Mouse (Mus musculus): ENCODE measurements around the gene Frmd3. TPM values are rescaled to one million over a fixed set of nuclear protein-coding genes. Genes with fewer than 3 reads are reported as not detected.

The Frmd3 gene
- polyA plus RNA-seq (2015; fragmentation: Nextera tagmentation; extraction: Ambion mirVana): 1.4 and 1.6 TPM in 2 replicates

DNA sequence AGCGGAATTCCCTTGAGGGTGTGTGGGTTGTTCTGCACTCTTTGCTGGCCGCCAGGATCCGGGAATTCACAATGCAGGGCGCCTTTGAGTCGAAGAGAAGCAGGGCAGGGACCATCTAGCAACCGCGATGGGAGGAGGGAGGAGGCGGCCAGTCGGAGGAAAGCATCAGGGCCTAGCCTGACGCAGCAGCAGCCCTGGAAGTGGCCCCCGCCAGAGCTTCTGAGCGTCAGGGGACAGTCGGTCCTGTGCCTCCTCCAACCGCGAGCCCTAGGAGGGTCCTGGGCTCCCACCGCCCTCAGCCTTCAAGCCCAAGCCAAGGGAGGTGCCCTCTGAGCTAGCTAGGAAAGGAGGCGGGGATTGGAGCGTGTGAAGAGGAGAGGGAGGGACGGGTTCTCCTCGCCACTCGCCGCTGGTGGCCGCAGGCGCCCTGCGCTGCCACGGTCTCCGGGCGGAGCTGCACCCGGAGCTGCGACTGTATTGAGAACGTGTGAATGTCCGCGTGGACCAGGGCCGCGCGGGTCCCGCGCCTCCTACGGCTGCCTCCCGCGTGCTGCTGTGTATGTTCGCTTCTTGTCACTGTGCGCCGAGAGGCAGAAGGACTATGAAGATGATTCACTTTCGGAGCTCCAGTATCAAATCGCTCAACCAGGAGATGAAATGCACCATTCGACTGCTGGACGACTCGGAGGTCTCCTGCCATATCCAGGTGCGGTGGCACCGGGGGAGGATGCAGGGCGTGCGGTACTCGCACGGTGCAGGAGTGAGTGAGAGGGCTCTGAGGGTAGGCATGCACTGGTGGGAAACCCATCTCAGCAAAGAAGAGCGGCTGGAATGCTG is at the start of gene Frmd3:
Gene Frmd3, plus strand, starts transcription at position 232 of the 837 bp plus-strand sequence.
- peaks cover 7% of the 10 kb centered on the region for H3K4me1 ChIP-seq
- under 1% methylated on average over 56 of the region's 56 CpGs for WGBS

DNA sequence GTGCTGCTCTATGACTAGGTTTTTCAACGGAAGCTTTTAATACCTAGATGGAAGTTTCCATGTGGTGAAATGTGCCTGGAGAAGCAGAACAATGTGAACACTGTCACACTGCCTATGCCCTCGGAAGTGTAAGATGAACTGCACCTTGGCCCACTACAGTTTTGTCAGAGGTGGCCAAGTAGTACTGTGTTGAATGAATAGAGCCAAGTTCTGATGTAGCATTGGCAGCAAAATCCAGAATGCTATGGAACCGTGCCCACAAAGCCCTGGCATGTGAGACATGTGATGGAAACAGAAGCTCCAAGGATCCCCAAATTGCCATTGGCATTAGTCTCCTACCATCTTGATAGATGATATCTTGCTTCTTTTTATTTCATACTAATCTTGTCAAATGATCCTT is 32.8 kb upstream of the Frmd3 start:
- no peak overlapping the region for H3K9ac ChIP-seq
- H3K4me3 ChIP-seq (replicated peaks): no peak overlapping the region
- H3K36me3 ChIP-seq: no peaks in the 10 kb centered on the region
- H3K9me3 ChIP-seq (replicated peaks): no peaks in the 10 kb centered on the region
- H3K27me3 ChIP-seq: no peaks in the 10 kb centered on the region
- no peaks in the 10 kb centered on the region for H3K4me1 ChIP-seq
- no peak overlapping the region for H3K27ac ChIP-seq
- no peak overlapping the region for H3K4me2 ChIP-seq
- no peak for ATAC-seq (replicated peaks; ENCODE audit: low FRiP score)
- 90% methylated on average over 3 of the region's 3 CpGs for WGBS

More for the DNA sequence above, at the start of gene Frmd3:
- Histone ChIP-seq H3K4me2 (peak within 1 kb of the TSS; percentile 93), H3K27me3 (peaks cover 17% of the 10 kb centered on the region), H3K36me3 (no peaks in the 10 kb centered on the region), H3K9ac (peak within 1 kb of the TSS; percentile 29), H3K9me3 (replicated peaks) (no peaks in the 10 kb centered on the region), H3K27ac (peak within 1 kb of the TSS; percentile 24; the same call in 1 of the 2 replicates), H3K4me3 (replicated peaks) (peak within 1 kb of the TSS; percentile 57)
- peak; percentile 96 for ATAC-seq (replicated peaks; ENCODE audit: low FRiP score)

DNA sequence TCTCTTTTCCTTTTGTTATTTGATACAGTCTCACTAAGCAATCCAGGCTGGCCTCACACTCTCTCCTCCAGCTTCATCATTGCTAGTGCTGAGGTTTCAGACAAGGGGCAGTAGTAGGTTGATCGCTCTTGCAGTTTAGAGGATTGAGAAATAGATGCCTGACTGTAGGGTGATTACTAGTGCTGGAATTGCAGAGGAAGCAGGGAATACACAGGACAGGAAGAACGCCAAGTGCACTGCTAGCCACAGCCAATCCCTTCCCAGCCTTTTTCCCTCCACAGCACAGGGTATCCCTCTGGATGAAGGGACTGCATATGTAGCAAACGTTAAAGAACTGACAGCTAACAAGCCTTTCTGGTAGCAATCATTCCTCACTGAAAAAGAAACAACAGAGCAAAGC is 965 bp upstream of the Frmd3 start:
- Histone ChIP-seq H3K4me2 (0 out of 2 replicates have a peak overlapping the region, but pooled peaks have one; percentile 93), H3K9ac (no peak overlapping the region), H3K4me1 (peaks cover 7% of the 10 kb centered on the region), H3K4me3 (replicated peaks) (no peak overlapping the region), H3K27me3 (peaks cover 17% of the 10 kb centered on the region), H3K9me3 (replicated peaks) (no peaks in the 10 kb centered on the region), H3K27ac (no peak overlapping the region), H3K36me3 (no peaks in the 10 kb centered on the region)
- ATAC-seq (replicated peaks; ENCODE audit: low FRiP score): no peak
- 44% methylated on average over 3 of the region's 3 CpGs for WGBS

DNA sequence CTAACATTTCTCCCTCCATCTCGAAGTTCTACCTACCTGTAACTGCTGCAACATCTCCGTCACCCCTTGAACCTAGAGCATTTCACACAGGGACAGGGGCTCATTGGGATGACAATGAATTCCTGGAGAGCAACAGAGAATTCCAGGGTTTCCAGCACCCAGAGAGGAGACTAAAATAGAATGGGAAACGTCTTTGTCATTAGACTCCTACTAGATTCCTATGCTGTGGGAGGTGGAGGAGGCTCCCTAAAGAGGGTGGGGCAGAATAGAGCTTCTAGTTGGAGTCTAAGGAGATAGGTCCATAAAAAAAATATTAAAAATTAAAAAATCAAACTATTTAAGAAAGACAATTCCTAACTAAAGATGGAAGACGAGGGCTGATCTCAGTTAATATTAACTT is 542 bp upstream of the Frmd3 start:
- Histone ChIP-seq H3K4me2 (peak overlapping the region; percentile 93), H3K4me3 (replicated peaks) (peak overlapping the region; percentile 57), H3K9ac (no peak overlapping the region), H3K36me3 (no peaks in the 10 kb centered on the region), H3K27me3 (peaks cover 17% of the 10 kb centered on the region), H3K9me3 (replicated peaks) (no peaks in the 10 kb centered on the region), H3K27ac (no peak overlapping the region), H3K4me1 (peaks cover 7% of the 10 kb centered on the region)
- WGBS: 40% methylated on average over 4 of the region's 4 CpGs
- ATAC-seq (replicated peaks; ENCODE audit: low FRiP score): no peak

DNA sequence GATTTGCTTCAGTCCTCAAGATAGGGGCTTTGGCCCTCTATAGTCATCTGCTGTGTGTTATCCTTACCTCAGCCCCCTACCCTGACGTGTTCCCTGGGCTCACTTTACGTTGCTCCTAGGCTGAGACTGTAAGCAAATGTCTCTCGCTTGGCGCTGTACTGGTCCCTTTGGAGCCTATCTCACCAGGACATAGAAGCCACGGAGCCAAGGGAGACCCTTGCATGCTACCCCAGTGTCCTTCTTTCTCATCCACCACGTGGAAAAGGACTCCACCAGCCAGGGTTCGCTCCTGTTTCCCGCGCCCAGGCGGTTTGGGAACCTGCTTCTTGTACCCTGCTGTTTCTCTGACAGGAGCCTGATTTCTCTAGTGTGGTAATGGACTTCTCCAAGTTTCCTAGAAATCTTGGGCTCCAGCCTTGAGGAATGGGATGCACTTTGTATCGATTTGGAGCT is 832 bp downstream of the Frmd3 start:
- 5% methylated on average over 11 of the region's 11 CpGs for whole genome bisulfite sequencing

DNA sequence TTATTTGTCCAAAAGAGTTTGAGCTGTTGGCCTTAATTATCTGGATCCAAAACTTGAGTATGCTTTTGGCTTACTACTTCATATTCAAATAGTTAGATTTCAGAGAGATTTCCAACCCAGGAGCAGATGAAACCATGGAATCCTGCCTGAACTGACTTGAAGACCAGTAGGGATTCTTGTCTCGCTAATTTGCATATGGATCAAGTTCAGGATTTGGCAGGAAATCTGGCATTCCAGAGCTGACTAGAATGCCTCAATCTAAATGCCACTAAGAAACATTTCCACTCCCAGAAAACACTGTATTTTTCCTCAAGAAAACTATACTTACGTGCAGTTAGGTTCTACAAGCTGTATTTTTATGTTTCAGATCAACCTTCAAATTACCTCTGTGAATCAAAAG is 6.8 kb downstream of the Frmd3 start:
- Histone ChIP-seq H3K27ac (no peak overlapping the region), H3K4me1 (no peaks in the 10 kb centered on the region), H3K36me3 (no peaks in the 10 kb centered on the region), H3K4me3 (replicated peaks) (no peak overlapping the region), H3K27me3 (no peaks in the 10 kb centered on the region), H3K9me3 (replicated peaks) (no peaks in the 10 kb centered on the region), H3K4me2 (no peak overlapping the region), H3K9ac (no peak overlapping the region)
- ATAC-seq (replicated peaks; ENCODE audit: low FRiP score): no peak
- WGBS: 71% methylated on average over 2 of the region's 2 CpGs

More for the DNA sequence above, 832 bp downstream of the Frmd3 start:
- ATAC-seq (replicated peaks; ENCODE audit: low FRiP score): peak; percentile 53
- Histone ChIP-seq H3K4me3 (replicated peaks) (peak overlapping the region; percentile 57), H3K9me3 (replicated peaks) (no peaks in the 10 kb centered on the region), H3K27ac (no peak overlapping the region), H3K4me2 (peak overlapping the region; percentile 93), H3K36me3 (no peaks in the 10 kb centered on the region), H3K9ac (peak overlapping the region; percentile 29), H3K27me3 (peaks cover 17% of the 10 kb centered on the region), H3K4me1 (peaks cover 7% of the 10 kb centered on the region)

DNA sequence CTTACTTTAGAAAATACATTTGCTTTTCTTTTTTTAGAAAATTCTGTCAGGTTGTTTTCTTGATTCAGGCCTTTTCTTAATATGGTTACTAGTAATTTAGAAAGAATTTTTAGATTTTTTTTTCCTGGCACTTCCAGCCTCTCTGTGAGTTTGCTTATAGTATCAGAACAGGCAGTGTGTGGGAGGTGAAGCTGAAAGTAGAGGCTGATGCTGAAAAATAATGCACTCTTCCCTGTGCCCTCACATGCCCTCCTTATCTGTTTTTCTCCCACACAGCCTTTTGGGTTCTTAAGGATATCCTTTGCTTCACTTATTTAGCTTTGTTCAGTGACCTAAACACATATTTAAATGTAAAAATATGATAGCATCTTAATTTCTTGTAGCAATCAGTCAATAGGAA is 30.0 kb downstream of the Frmd3 start:
- H3K4me3 ChIP-seq (replicated peaks): no peak overlapping the region
- no peak overlapping the region for H3K27ac ChIP-seq
- no peak overlapping the region for H3K4me2 ChIP-seq
- no peaks in the 10 kb centered on the region for H3K27me3 ChIP-seq
- no peaks in the 10 kb centered on the region for H3K4me1 ChIP-seq
- ATAC-seq (replicated peaks; ENCODE audit: low FRiP score): no peak
- H3K9me3 ChIP-seq (replicated peaks): no peaks in the 10 kb centered on the region
- H3K9ac ChIP-seq: no peak overlapping the region
- H3K36me3 ChIP-seq: no peaks in the 10 kb centered on the region

DNA sequence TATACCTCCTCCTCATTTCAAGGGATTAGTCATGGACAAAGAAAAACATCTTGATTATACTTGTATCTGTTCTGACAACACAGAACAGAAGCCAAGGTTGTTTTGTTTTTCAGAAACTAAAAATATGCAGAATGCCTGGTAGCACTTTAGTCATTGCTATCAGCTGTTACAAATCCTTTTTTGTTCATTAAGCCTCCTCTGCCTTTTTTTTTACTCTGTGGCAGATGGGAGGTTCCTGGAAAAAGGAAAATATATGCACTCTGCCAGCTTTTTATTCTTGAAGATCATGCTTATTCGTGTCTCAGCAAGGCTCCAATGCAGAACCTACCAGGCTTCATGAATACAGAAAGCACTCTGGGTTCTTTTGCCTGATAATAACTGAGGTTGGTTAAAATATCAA is 38.5 kb downstream of the Frmd3 start:
- Histone ChIP-seq H3K9ac (no peak overlapping the region), H3K27me3 (no peaks in the 10 kb centered on the region), H3K4me3 (replicated peaks) (no peak overlapping the region), H3K4me2 (no peak overlapping the region), H3K27ac (no peak overlapping the region), H3K9me3 (replicated peaks) (no peaks in the 10 kb centered on the region), H3K36me3 (no peaks in the 10 kb centered on the region), H3K4me1 (no peaks in the 10 kb centered on the region)
- WGBS: 74% methylated on average over 1 of the region's 1 CpGs
- no peak for ATAC-seq (replicated peaks; ENCODE audit: low FRiP score)

DNA sequence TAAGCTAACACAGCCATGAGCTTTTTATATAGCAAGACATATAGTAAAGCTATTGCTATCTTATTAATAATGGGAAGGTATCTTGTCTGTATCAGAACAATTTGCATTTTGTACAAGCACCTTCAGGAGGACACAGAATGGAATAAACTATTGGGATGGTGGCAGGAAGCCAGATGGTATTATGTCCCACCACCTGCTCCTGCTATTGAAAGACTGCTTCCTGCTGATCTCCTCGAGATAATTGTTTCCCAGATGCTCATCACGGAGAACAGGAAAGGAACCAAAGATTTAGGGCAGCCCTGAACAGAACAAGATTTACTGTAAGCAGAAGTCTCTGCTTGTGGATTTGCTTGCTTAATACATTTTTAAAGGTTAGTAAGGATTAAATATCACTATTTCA is 63.5 kb downstream of the Frmd3 start:
- Histone ChIP-seq H3K9ac (no peak overlapping the region), H3K9me3 (replicated peaks) (no peaks in the 10 kb centered on the region), H3K4me1 (no peaks in the 10 kb centered on the region), H3K27ac (no peak overlapping the region), H3K4me3 (replicated peaks) (no peak overlapping the region), H3K36me3 (no peaks in the 10 kb centered on the region), H3K4me2 (no peak overlapping the region), H3K27me3 (no peaks in the 10 kb centered on the region)
- ATAC-seq (replicated peaks; ENCODE audit: low FRiP score): no peak
- WGBS: 40% methylated on average over 2 of the region's 2 CpGs

DNA sequence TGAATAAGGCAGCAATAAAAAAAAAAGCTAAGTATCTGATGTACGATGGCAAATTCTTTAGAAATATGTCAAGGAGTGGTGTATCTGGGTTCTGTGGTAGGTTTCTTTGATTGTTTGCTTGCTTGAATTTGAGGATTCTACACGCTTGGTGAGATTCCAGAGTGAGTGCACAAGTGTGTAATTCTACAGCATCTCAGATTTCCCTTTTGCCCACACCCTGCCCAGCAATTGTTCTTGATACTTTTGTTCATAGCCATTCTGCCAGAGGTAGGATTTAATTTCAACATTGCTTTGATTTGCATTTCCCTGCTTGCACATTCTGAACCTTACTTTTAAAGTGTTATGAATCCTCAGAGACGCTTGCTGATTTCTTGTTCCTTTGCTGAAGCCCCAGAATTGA is 97.6 kb downstream of the Frmd3 start:
- no peak overlapping the region for H3K9ac ChIP-seq
- no peak overlapping the region for H3K4me3 ChIP-seq (replicated peaks)
- 64% methylated on average over 3 of the region's 3 CpGs for WGBS
- H3K36me3 ChIP-seq: no peaks in the 10 kb centered on the region
- H3K9me3 ChIP-seq (replicated peaks): no peaks in the 10 kb centered on the region
- H3K27ac ChIP-seq: no peak overlapping the region
- no peaks in the 10 kb centered on the region for H3K27me3 ChIP-seq
- no peaks in the 10 kb centered on the region for H3K4me1 ChIP-seq
- no peak for ATAC-seq (replicated peaks; ENCODE audit: low FRiP score)
- H3K4me2 ChIP-seq: no peak overlapping the region

DNA sequence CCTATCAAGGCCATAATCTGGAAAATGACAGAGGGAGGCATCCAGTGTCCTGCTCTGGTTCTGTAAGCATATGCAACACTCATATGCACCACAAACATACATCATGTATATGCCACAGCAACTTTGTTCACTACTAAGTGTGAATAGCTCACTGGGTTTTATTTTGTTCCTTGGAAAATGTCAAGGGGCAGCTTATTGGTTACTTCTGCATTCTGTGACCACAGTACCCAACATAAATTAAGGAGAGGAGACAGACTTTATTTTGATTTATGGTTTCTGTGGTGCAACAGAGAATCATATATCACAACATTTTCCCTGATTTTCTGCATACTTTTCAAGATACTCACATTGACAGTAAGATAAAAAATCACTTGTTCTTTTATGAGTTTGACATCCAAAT is 178.3 kb downstream of the Frmd3 start:
- Histone ChIP-seq H3K9me3 (replicated peaks) (no peaks in the 10 kb centered on the region), H3K27ac (no peak overlapping the region), H3K27me3 (no peaks in the 10 kb centered on the region), H3K4me2 (no peak overlapping the region), H3K4me1 (no peaks in the 10 kb centered on the region), H3K9ac (no peak overlapping the region), H3K36me3 (no peaks in the 10 kb centered on the region), H3K4me3 (replicated peaks) (no peak overlapping the region)
- ATAC-seq (replicated peaks; ENCODE audit: low FRiP score): no peak

DNA sequence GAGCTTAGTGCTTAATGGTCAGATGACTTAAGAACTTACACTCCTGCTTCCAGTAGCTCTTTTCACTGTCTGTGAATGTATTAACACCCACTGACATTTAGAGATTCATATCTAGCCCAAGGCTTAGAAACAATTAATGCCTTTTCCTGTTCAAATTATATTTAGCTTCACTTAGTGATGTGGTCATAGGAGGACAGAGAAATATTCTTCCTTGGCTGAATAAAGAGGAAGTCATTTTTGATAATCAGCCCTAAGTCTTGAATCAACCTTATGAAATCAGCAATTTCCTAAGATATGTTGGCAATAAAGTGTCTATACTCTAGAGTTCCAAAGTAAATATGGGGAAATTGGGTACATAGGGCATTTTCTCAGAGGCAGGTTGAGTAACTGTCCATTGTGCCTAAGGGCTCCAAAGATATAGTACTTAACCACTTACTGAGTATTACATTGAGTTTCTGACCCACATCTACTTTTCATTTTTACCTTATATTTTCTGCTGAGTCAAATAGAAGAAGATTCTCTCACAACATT is 188.1 kb downstream of the Frmd3 start:
- no peak overlapping the region for H3K4me3 ChIP-seq (replicated peaks)
- H3K27me3 ChIP-seq: no peaks in the 10 kb centered on the region
- ATAC-seq (replicated peaks; ENCODE audit: low FRiP score): no peak
- no peaks in the 10 kb centered on the region for H3K36me3 ChIP-seq
- H3K4me1 ChIP-seq: no peaks in the 10 kb centered on the region
- no peaks in the 10 kb centered on the region for H3K9me3 ChIP-seq (replicated peaks)
- H3K4me2 ChIP-seq: no peak overlapping the region
- H3K9ac ChIP-seq: no peak overlapping the region
- no peak overlapping the region for H3K27ac ChIP-seq
